Mouse (Mus musculus): ENCODE data around the gene Amz2. TPM values are rescaled to one million over a fixed set of nuclear protein-coding genes. Genes with fewer than 3 reads are reported as not detected.

The Amz2 gene
- total RNA-seq, 2 experiments from 2014 or later: 104 to 111 TPM

- no peak for DNase-seq (ENCODE audit: low spot score in 2 of 2)
These were observed 42.4 kb downstream of the Amz2 start for GRCm38 (mm10) chr11:109468133-109468532.

- DNase-seq (ENCODE audit: low spot score in 2 of 2): no peak
These were observed 44.4 kb downstream of the Amz2 start for GRCm38 (mm10) chr11:109470170-109470569.

DNA sequence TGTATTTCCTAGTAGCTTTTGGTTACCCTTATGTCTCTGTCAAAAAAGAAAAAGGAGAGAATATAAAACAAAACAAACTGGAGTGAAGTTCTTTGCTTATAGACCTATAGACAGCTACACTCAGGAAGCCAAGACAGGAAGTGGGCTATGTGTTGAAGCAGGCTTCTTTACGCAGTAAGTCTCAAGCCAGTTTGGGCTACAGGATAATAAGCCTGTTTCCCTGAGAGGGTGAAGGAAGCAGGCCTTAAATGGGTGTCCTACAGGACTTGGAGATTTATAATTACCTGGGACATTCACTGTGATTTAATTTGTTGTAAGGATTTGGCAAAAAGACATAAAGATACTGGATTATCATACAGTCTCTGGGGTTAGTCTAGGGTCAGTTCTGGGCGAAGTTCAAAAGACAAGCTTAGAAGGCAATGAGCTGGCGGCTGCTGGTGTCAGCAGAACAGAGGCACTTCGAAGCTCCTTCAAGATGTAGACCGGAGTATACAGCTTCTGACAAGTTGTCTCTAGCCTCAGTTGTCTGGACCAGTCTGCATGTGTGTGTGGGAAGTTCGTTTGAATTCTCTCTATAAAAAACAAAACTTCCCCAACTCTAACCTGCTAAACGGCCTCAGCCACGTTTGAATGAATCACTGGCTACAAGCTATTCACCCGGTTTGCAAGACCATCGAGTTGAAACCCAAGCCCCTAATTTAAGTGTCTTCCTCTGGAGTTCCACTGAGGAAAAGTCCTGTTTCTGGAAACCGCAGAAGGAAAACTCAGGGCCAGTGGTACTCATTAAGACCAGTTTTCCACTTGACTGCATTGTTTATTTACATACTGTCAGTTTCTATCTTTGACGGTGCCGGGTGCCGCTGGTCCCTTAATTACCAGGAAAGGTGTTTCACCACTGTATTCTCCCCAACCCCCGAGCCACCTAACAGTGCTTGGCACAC lies 45.4 kb downstream of the Amz2 start:
- no peak for DNase-seq (ENCODE audit: low spot score in 2 of 2)

GRCm38 (mm10) chr11:109472171-109472691 lies 46.5 kb downstream of the Amz2 start:
- peak; percentile 32 for DNase-seq (ENCODE audit: low spot score in 2 of 2)

DNA sequence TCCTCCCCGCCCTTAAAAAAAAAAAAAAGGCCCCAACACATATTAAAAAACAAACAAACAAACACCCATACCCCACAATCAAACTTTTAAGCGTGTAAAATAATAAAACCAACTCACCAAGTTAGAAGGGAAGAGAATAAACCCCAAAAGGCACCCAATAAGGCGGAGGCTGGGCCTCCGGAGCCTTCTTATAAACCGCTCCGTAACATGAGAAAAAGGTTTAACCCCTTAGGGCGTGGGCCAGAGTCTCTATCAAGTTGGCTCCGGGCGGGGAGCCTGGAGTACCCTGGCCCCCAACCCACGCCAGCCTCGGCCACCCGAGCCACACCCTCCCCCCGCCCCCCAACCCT lies 47.0 kb downstream of the Amz2 start:
- no peak for DNase-seq (ENCODE audit: low spot score in 2 of 2)

DNA sequence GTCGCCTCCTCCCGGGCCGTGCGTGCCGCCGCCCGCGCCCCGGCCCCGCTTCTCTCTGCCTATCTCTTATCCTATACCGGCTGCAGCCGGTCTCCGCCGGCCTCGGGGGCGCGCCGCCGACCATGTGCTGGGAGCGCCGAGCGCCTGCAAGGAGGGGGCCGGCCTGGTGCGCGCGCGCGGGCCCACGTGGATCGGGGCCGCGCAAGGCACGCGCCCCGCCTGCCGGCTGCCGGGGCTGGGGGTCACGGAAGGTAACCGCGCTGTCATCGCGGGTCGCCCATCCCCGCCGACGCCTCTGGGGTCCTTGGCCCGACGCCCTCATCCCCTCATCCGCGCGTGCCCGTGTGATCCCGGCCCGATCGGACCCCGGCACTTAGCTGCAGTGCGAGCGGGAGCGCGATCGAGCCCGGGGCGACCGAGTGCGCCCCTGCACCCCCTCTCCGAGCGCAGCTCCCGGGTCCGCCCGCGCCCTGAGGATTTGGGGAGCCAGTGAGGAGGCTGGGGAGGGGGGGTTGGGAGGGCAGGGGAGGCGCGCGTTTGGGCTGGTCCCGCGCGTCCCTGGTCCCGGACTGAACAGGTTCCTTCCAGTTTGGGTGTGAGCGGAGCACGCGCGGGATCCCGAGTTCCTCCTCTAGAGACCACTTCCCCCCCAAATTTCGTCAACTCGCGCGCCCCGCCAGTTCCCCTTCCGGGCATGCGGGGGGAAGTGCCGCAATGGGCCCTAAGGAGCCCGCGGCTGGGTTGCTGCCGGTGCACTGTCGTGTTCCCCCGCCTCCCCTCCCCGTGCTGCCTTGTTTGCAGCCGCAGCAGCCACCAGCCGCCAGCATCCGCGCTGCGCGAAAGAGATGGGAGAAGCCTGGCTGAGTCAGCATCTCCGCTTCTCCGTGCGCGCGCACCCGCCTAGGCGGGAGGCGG lies 47.7 kb downstream of the Amz2 start, which contains the start of the genes Arsg and Slc16a6:
Gene Arsg, plus strand, starts transcription at position 204 of the 915 bp plus-strand sequence.
Gene Slc16a6, minus strand, starts transcription at position 428 of the 915 bp plus-strand sequence.
- DNase-seq (ENCODE audit: low spot score in 2 of 2): peak; percentile 81 to 85

DNA sequence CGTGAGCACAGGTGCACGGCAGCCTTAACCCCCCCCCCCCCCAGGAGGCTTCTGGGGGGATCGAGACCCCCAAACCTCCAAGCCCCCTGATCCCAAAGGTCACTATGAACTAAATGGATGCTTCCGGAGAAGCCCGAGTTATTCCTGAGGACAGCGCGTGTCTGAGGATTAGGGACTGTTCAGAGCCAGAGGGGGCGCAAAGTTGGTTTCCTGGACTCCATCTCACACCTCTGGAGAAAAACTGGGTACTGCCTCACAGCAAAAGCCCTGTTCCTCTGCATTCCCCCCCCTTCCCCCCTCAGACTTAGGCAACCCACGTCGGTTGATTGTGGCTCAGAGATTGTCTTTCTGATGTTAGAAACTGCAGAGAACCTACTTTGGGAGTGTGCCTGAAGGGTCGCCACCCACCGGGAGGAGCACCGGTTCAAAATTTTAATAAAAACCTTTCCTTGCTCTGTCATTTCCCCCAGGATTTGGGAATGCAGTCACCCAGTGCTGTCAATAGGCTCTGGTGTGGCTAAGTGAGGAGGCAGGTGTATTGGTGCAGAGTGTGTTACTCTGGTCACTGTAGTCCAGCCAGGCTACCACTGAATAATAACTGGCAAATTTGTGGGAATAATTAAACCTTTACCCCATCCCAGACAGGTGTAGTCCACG lies 48.5 kb downstream of the Amz2 start:
- DNase-seq (ENCODE audit: low spot score in 2 of 2): no peak

DNA sequence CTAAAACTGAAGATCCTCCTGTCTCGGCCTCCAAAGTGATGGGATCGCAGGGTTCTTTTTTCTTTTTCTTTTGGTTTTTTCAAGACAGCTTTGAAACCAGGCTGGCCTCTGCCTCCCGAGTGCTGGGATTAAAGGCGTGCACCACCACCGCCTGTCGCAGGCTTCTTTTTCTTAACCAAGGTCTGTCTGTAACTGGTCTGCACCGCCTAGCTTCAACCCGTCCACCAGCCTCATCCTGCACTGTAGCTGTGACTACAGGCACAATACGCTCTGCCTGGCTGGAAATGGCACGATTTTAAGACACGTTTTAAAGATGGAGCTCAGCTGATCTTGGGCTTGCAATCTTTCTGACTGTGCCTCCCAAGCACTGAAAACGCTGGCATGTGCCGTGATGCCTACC lies 49.1 kb downstream of the Amz2 start:
- no peak for DNase-seq (ENCODE audit: low spot score in 2 of 2)

DNA sequence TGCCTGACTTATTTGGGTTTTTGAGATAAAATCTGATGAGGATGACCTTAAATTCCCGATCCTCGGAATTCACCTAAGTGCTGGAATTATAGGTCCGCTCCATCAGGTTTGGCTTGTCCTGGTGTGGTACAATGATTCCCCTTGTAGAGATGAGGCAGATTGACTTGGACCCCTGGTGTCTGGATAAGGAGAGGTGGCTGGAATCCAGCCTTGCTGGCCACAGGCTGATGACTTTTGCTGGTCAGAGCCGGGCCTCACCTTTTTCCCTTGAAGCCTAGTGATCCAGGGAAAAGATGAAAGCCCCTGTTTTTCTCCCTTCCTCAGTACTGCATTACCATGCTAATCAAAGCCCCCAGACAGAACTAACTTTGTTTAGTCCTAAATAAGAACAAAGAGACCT lies 50.0 kb downstream of the Amz2 start:
- DNase-seq (ENCODE audit: low spot score in 2 of 2): no peak

DNA sequence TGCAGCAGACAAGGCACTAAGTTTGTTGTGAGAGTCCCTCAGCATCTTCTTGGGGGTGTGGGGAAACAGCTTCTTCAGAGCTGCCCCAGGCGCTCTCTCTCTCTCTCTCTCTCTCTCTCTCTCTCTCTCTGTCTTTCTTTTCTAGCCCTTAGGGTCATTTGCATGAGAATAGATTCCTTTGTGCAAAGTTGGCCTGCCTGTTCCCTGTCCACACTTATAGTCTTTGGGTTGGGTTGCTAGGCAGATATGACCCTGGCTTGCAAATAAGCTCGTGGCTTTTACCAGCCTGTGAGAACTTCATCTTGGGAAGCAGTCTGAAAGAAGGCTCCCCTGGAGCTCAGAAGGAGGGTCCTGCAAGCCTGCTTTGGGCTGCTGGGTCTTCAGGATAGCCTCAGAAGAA lies 50.5 kb downstream of the Amz2 start:
- DNase-seq (ENCODE audit: low spot score in 2 of 2): no peak

- DNase-seq (ENCODE audit: low spot score in 2 of 2): no peak
These were observed 50.9 kb downstream of the Amz2 start for GRCm38 (mm10) chr11:109476653-109477052.

DNA sequence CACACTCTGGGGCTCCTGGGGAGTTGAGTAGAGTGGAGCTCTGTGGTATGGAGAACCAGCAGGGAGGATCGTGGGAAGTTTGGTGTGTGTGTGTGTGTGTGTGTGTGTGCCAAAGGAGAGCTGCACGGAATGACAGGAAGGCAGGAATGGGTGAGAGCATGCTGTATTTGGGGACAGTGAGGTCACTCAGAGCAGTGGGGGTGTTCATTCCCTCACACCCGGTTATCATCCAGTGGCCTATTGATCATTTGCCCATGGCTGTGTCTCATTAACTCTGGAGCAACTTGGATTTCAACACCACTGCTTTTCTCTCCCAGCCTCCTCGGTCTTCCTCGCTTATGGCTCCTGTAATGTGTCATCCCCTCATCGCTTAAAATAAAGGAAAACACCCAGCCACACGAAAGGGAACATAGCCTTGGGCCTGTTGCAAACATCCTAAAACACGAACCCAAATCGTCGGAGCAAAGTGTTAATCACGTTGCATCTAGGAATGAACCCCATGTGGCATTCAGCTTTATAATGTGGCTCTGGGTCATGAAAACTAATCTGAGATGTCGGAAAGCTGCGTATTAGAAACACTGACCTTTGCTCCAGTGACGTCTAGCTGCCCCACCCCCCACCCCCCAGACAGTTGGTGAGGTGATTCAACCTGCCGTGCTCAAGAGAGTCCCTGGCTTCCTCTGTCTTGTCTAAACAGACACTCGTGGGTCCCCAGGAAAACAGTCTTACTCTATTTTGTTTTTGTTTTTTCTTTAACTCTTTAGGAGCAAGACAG lies 52.0 kb downstream of the Amz2 start:
- DNase-seq (ENCODE audit: low spot score in 2 of 2): no peak

GRCm38 (mm10) chr11:109479575-109480285 lies 54.0 kb downstream of the Amz2 start:
- no peak for DNase-seq (ENCODE audit: low spot score in 2 of 2)

- DNase-seq (ENCODE audit: low spot score in 2 of 2): no peak
These were observed 54.7 kb downstream of the Amz2 start for GRCm38 (mm10) chr11:109480440-109480839.

- DNase-seq (ENCODE audit: low spot score in 2 of 2): no peak
These were observed 59.8 kb downstream of the Amz2 start for GRCm38 (mm10) chr11:109485398-109486045.

DNA sequence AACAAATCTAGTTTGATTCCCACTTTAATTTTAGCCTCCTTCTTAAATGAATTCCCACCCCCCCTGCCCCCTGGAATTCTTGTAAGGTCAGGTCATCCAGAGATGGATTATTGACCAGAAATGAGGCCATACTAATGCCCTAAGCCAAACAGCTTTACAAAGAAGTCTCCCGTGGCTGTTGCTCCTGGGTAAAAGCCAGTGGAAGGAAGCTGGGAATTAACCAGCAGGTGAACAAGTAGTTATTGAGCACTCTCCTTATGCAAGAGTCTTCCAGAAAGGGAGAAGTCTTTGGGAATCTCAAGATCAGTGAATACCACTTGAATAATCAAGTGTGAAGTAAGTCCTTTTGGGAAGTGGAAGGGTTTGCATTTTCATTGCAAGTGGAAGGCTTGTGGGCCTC lies 61.4 kb downstream of the Amz2 start:
- DNase-seq (ENCODE audit: low spot score in 2 of 2): no peak

GRCm38 (mm10) chr11:109487991-109488684 lies 62.4 kb downstream of the Amz2 start:
- no peak for DNase-seq (ENCODE audit: low spot score in 2 of 2)

- no peak for DNase-seq (ENCODE audit: low spot score in 2 of 2)
These were observed 64.0 kb downstream of the Amz2 start for GRCm38 (mm10) chr11:109489763-109490162.

DNA sequence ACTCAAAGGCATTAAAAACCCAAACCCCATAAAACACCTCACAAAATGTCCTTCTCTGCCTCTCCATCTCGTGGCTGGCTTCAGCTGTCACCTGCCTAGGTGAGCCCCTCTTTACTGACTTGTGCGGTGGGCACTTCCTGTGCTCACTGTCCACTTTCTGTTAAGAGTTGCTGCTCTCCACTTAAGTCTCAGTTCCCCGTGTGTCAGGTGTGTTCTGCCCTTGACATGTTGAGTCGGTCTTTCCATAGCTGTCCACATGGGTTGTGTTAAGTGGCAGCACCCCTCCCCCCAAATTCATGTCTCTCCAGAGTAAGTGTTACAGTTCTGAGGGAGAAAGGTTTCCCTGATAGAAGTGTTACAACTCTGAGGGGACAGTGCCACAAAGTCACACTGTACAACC lies 66.1 kb downstream of the Amz2 start:
- no peak for DNase-seq (ENCODE audit: low spot score in 2 of 2)
